In the genomic region with DNA sequence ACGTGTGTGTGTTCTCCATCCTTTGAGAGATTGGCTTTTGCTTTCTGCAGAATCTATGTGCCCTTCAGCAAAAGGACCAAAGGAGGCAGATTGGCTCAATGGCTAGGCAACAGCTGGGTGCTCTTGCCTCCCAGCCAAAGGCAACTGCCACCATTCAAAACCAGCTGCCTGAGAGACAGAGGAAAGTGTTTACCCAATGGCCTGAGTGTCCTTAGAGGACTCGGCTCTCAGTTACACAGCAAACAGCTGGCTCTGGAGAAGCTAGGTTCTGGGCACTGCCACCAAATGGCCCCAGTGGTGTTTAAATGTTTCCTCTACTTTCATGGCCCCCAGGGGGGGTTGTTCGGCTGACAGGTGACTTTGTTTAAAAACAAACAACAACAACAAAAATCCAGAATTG, we compare ENCODE assay signal across 9 mouse cellular contexts. TPM values are rescaled to one million over a fixed set of nuclear protein-coding genes. Genes with fewer than 3 reads are reported as not detected.
DNase-seq lines count a peak whose midpoint lies in the region; ATAC-seq lines count a peak whose summit lies in the region.
"Had no signal": no experiment of that assay in that cellular context is flagged by ENCODE, and none has a peak within 500 bp of the region (broad histone marks: within the 10 kb centered on the region; RNA-seq: fewer than 3 reads in every experiment).

No protein-coding gene starts in this region.

- H3K9ac ChIP-seq in forebrain, embryonic 11.5 days (ENCODE audit: low read length), result no peak overlapping the region; the same call in 1 of the 2 replicates
- H3K9ac ChIP-seq in hindbrain, embryonic 15.5 days, result no peak overlapping the region
- no peak overlapping the region for H3K9ac ChIP-seq in midbrain, embryonic 11.5 days (ENCODE audit: low read length)
- H3K9ac ChIP-seq: limb, embryonic 15.5 days had no signal

- peaks cover 38% of the 10 kb centered on the region for H3K27me3 ChIP-seq in forebrain, embryonic 10.5 days (ENCODE audit: poor library complexity, severe bottlenecking)
- H3K27me3 ChIP-seq in forebrain, embryonic 11.5 days (ENCODE audit: control insufficient read depth, insufficient read depth, low read length), result no peaks in the 10 kb centered on the region
- no peaks in the 10 kb centered on the region for H3K27me3 ChIP-seq in hindbrain, embryonic 15.5 days
- no peaks in the 10 kb centered on the region for H3K27me3 ChIP-seq in midbrain, embryonic 11.5 days (ENCODE audit: control insufficient read depth, insufficient read depth, low read length)
- H3K27me3 ChIP-seq: limb, embryonic 15.5 days had no signal

- no peaks in the 10 kb centered on the region for H3K36me3 ChIP-seq in forebrain, embryonic 10.5 days (replicated peaks)
- no peaks in the 10 kb centered on the region for H3K36me3 ChIP-seq in forebrain, embryonic 11.5 days (ENCODE audit: control insufficient read depth, insufficient read depth, low read length)
- no peaks in the 10 kb centered on the region for H3K36me3 ChIP-seq in hindbrain, embryonic 15.5 days
- H3K36me3 ChIP-seq in midbrain, embryonic 11.5 days (ENCODE audit: control insufficient read depth, insufficient read depth, low read length), result no peaks in the 10 kb centered on the region
- H3K36me3 ChIP-seq: limb, embryonic 15.5 days had no signal

- peaks cover 14% of the 10 kb centered on the region; the same call in 1 of the 2 replicates for H3K4me1 ChIP-seq in forebrain, embryonic 10.5 days
- no peaks in the 10 kb centered on the region for H3K4me1 ChIP-seq in forebrain, embryonic 11.5 days (replicated peaks; ENCODE audit: control insufficient read depth, insufficient read depth, low read length)
- H3K4me1 ChIP-seq in hindbrain, embryonic 15.5 days (replicated peaks), result no peaks in the 10 kb centered on the region
- no peaks in the 10 kb centered on the region for H3K4me1 ChIP-seq in midbrain, embryonic 11.5 days (ENCODE audit: control insufficient read depth, insufficient read depth, low read length)

- 54% methylated on average over 3 of the region's 3 CpGs for WGBS in forebrain, embryonic 10.5 days
- 52% methylated on average over 3 of the region's 3 CpGs for whole genome bisulfite sequencing in forebrain, embryonic 11.5 days
- WGBS in hindbrain, embryonic 15.5 days, result 56% methylated on average over 3 of the region's 3 CpGs
- 56% methylated on average over 3 of the region's 3 CpGs for WGBS in midbrain, embryonic 11.5 days

- ATAC-seq in forebrain, embryonic 11.5 days (replicated peaks; ENCODE audit: low FRiP score), result no peak
- no peak for ATAC-seq in hindbrain, embryonic 15.5 days (ENCODE audit: low FRiP score, low read depth)
- ATAC-seq in midbrain, embryonic 11.5 days (ENCODE audit: low FRiP score), result peak; percentile 59; the same call in 1 of the 2 replicates

- H3K4me3 ChIP-seq in forebrain, embryonic 10.5 days, result peak overlapping the region; percentile 46; the same call in 1 of the 2 replicates
- H3K4me3 ChIP-seq in forebrain, embryonic 11.5 days (ENCODE audit: low read depth, low read length), result no peak overlapping the region
- no peak overlapping the region for H3K4me3 ChIP-seq in hindbrain, embryonic 15.5 days
- no peak overlapping the region for H3K4me3 ChIP-seq in midbrain, embryonic 11.5 days (ENCODE audit: low read depth, low read length)

- no peak for DNase-seq in forebrain, embryonic 10.5 days (ENCODE audit: extremely low spot score, low spot score)
- no peak for DNase-seq in forebrain, embryonic 11.5 days (ENCODE audit: low spot score)
- DNase-seq in brain, adult 2 months (ENCODE audit: low read depth, low spot score), result peak; percentile 35
- DNase-seq in midbrain, embryonic 11.5 days (ENCODE audit: low spot score, missing footprints), result no peak
- DNase-seq in spleen, postnatal 4 days (ENCODE audit: low spot score in 2 of 2), result no peak
- DNase-seq in cerebellum, postnatal 14 days, result no peak
- DNase-seq in left cerebral cortex, adult 8-10 months (ENCODE audit: low spot score in 2 of 2), result no peak

- H3K9me3 ChIP-seq in forebrain, embryonic 10.5 days, result no peaks in the 10 kb centered on the region
- H3K9me3 ChIP-seq in forebrain, embryonic 11.5 days (ENCODE audit: control insufficient read depth, low read length), result no peaks in the 10 kb centered on the region
- no peaks in the 10 kb centered on the region for H3K9me3 ChIP-seq in hindbrain, embryonic 15.5 days
- H3K9me3 ChIP-seq in midbrain, embryonic 11.5 days (ENCODE audit: control insufficient read depth, low read length), result no peaks in the 10 kb centered on the region
- H3K9me3 ChIP-seq: limb, embryonic 15.5 days had no signal

- H3K4me2 ChIP-seq in forebrain, embryonic 11.5 days (ENCODE audit: low read depth, low read length, severe bottlenecking), result no peak overlapping the region; the same call in 1 of the 2 replicates
- H3K4me2 ChIP-seq in hindbrain, embryonic 15.5 days, result peak overlapping the region; percentile 55
- peak overlapping the region; percentile 43 for H3K4me2 ChIP-seq in midbrain, embryonic 11.5 days

- no peak overlapping the region for H3K27ac ChIP-seq in forebrain, embryonic 10.5 days
- H3K27ac ChIP-seq in forebrain, embryonic 11.5 days (ENCODE audit: low read depth, low read length), result no peak overlapping the region
- H3K27ac ChIP-seq in hindbrain, embryonic 15.5 days (replicated peaks), result no peak overlapping the region
- H3K27ac ChIP-seq in midbrain, embryonic 11.5 days (ENCODE audit: low read depth, low read length), result no peak overlapping the region
- H3K27ac ChIP-seq: limb, embryonic 15.5 days had no signal

RNA-seq across cellular contexts. Expression of a gene that starts 19.1 kb away (rescaled TPM):
- 4.7 and 5.3 TPM in 2 replicates for polyA plus RNA-seq in forebrain, embryonic 10.5 days (2016; fragmentation: Nextera tagmentation; extraction: Ambion mirVana)
- polyA plus RNA-seq in forebrain, embryonic 11.5 days (2014; fragmentation: Nextera tagmentation; extraction: Ambion mirVana), result 3.8 and 4.0 TPM in 2 replicates
- 4.2 and 4.7 TPM in 2 replicates for polyA plus RNA-seq in hindbrain, embryonic 15.5 days (2015; fragmentation: Nextera tagmentation; extraction: Ambion mirVana)
- 2.7 and 2.9 TPM in 2 replicates for polyA plus RNA-seq in midbrain, embryonic 11.5 days (2014; fragmentation: Nextera tagmentation; extraction: Ambion mirVana)
- total RNA-seq in left cerebral cortex, adult 8-10 months (2022), result 10 to 100 TPM; 13.1 to 23.6 (median 17.0) TPM

RNA-seq across cellular contexts. Expression of a gene that starts 54.8 kb away (rescaled TPM):
- 0.66 and 0.74 TPM in 2 replicates for polyA plus RNA-seq in forebrain, embryonic 10.5 days (2016; fragmentation: Nextera tagmentation; extraction: Ambion mirVana)
- polyA plus RNA-seq in forebrain, embryonic 11.5 days (2014; fragmentation: Nextera tagmentation; extraction: Ambion mirVana), result 1.5 and 2.2 TPM in 2 replicates
- 0.58 and 0.92 TPM in 2 replicates for polyA plus RNA-seq in hindbrain, embryonic 15.5 days (2015; fragmentation: Nextera tagmentation; extraction: Ambion mirVana)
- 2.2 and 2.9 TPM in 2 replicates for polyA plus RNA-seq in midbrain, embryonic 11.5 days (2014; fragmentation: Nextera tagmentation; extraction: Ambion mirVana)
- 1 to 10 TPM in 1 of 4 experiments, under 1 TPM in 3; 0.09 to 1.1 (median 0.57) TPM for total RNA-seq in left cerebral cortex, adult 8-10 months (2022)
